Mouse (Mus musculus) neural tube, embryonic 13.5 days (tissue): ENCODE measurements around the gene Cacng4. TPM values are rescaled to one million over a fixed set of nuclear protein-coding genes. Genes with fewer than 3 reads are reported as not detected.

Source experiments
- polyA plus RNA-seq: library from polyadenylated mRNA; unstranded; fragments of >200 nt; fragmentation: Nextera tagmentation; extraction: Ambion mirVana; gene quantifications from 2 replicates; pipeline ENCODE4 v1.2.1, GENCODE M21; 2015

Gene Cacng4
- polyA plus RNA-seq, 1 experiment from 2014 or later: 43.2 TPM

Other genes starting within 250 kb of the Cacng4 start
- 15.7 and 19.8 TPM in 2 replicates for gene Helz, start 246.6 kb downstream of the Cacng4 start, polyA plus RNA-seq
- 0.61 and 1.0 TPM in 2 replicates for gene Cacng1, start 78.0 kb downstream of the Cacng4 start, polyA plus RNA-seq
- gene Cacng5, start 120.5 kb upstream of the Cacng4 start, polyA plus RNA-seq: 7.3 and 9.5 TPM in 2 replicates